Mouse (Mus musculus): ENCODE data around the gene Csnk1g2.

Gene Csnk1g2

DNA sequence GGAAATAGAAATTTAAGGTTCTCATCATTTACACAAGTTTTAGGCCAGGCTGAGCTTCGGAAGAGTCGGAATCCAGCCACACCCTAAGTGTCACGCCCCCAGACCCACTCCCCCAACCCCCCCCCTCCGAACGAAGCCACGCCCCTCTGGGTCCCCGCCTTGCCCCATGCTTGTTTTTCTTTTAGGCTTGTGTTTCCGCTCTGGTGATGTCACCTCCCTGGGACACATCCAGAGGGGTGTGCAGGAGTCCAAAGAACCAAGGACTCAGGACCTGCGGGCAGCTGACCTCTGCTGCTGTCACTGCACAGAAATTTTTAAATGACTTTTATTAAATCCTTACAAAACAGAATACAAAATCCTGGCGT lies 42.4 kb downstream of the Csnk1g2 start:
- peak; percentile 78 for DNase-seq (ENCODE audit: inconsistent ontology term)

DNA sequence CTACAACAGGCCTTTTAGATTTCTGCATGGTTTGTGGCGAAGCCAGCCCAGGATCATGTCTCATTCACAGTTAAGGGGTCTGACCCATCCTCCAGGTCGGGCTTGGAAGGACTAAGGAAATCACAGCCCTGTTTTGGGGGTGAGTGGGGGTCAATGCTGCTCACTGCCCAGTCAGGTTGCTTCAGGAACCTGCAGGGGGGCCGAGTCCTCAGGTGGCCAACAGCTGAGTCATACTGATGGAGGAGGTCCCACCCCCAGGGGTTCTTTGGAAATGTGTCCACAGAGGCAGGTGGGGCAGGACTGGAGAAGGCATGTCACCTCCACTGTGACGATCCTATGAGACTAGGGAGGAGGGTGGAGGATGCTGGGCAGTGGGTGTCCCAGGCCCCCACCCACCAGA lies 42.8 kb downstream of the Csnk1g2 start:
- no peak for DNase-seq (ENCODE audit: inconsistent ontology term)

DNA sequence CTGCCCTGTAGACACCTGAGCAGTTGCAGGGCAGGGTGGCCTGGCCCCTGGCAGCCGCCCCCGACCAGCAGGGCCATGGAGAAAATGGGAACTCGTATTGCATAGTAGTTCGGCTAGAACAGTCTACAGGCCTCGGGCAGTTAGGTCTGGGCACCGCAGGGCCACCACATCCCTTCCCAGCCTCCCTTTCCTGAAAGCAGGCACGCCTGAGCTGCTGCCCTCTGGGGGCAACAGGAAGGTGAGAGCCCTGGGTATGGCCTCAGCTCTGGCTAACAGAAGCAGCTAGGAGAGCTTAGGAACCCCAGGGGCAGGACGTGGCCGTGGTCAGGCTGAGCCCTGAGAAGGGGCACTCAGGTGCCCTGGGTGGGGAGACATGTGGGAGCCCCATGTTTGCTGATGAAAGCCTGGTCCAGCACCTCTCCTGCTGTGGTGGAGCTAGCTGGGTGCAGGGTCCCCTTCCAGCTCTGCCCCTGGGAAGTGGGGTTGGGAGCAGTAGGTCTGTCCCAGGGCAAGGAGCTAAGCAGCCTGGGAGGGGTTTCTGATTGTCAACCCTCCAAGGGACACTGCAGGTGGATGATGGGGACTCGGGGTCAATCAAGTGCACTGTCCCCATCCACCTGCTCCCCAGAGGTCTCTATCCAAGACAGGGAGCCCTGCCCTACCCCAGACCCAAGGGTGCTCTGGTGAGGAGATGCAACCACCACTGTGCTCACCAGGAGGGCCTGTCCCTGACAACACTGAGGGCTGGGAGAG lies 43.5 kb downstream of the Csnk1g2 start:
- no peak for DNase-seq (ENCODE audit: inconsistent ontology term)

DNA sequence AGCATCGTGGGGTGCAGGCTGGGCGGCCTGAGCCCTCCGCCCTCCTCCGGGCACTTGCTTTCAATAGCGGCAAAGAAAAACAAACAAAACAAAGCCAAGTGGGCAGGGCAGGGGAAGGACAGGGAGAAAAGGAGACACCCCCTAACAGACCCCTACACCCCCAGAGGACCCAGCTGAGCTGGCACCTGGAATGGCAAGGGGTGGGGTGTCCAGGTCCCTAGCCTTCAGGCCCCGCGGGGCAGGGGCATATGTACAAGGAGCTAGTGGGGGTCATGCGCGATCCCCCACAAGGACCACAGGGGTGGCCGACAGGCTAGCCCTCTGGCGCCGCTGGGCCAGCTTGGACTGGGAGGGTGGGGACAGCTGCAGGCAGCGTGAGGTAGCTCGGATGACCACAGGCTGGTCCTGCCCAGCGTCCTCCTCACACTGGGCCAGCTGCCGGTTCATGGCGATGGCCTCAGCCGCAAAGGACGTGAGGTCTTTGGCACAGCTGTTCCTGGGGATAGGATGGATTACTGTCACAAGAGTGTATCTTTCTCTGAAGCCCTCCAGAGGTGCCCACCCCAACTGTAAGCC lies 44.3 kb downstream of the Csnk1g2 start:
- no peak for DNase-seq (ENCODE audit: inconsistent ontology term)

- no peak for DNase-seq (ENCODE audit: inconsistent ontology term)
Observed at GRCm38 (mm10) chr10:80668614-80669013, 46.0 kb downstream of the Csnk1g2 start.

- DNase-seq (ENCODE audit: inconsistent ontology term): no peak
Observed at GRCm38 (mm10) chr10:80669018-80669417, 46.4 kb downstream of the Csnk1g2 start.

GRCm38 (mm10) chr10:80669737-80670485 lies 47.3 kb downstream of the Csnk1g2 start:
- DNase-seq (ENCODE audit: inconsistent ontology term): peak; percentile 56

DNA sequence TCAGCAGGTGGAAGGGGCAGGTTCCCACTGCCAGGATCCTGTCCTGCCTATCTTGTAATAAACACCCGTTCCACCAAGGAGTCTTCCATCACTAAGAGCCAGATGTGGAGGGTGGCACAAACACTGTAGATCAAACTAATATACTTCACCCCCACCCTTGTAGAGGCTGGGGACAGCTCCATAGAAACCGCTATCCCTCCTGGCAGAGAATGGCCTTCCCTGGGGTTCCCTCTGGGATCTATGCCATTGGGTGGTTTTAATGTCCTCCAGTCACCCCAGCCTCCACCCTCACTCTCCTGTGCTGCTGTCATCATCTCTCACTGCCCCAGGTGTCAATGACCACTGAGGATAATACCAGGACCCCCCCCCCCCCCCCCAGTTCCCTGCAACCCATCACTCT lies 47.9 kb downstream of the Csnk1g2 start:
- no peak for DNase-seq (ENCODE audit: inconsistent ontology term)

DNA sequence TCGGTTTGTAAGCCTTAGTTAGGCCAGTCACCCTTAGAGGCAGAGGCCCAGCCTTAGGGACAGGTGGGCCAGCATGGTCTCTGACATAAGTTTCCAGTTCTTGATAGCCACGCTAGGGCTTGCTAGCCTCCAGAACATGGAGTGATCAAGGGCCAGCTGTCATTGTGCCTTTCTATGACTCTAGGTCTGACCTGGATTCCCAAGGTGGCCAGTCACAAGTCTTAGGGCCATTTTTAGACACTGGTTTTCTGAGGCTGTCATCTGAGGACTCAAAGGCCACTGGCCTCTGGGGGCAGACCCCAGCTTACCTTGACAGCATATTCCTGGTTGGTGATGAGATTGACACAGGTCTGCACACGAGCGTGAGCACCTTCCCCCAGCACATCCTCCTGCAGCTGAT lies 48.6 kb downstream of the Csnk1g2 start:
- DNase-seq (ENCODE audit: inconsistent ontology term): no peak

GRCm38 (mm10) chr10:80671936-80672690 lies 49.5 kb downstream of the Csnk1g2 start:
- no peak for DNase-seq (ENCODE audit: inconsistent ontology term)

DNA sequence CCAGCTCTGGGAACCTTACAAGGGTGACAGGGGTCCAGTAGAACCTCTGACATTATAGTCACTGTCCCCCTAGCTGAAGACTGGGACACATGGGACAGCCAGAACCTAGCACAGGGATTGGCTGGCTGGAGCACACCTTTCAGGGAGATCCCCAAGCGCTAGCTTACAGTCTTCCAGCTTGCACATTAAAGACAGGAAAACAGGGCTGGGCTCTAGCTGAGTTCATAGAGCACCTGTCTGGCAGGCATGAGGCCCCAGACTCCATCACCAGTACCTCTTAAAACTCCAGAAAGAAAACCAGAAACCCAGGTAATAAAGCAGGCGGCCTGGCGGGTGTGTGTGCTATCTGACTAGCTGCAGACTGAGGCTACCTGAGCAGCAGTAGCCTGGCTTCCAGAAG lies 51.1 kb downstream of the Csnk1g2 start:
- DNase-seq (ENCODE audit: inconsistent ontology term): no peak

DNA sequence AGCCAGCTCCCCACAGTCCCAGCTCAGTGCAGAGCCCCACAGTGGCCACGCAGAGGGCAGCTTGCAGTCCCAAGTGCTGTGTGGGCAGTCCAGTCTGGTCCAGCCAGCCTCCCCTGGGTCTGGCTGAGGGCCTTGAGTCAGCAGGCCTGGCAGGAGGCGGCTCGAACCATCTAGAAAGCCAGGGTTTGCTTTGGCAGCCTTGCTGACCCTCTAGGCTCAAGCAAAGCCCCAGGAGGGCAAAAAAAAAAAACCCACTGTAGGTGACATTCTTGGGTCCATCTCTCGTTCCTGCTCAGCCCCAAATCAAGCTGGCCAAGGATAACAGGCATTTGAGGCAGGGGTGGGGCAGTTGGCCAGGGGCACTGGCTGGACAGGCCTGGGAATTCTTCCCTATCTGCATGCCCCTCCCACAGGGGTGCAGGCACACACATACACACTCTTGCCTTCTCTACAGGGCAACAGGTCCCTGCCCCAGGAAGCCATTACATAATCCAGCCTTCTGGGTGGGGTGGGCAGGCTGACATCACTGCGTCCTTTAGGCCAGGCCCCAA lies 51.6 kb downstream of the Csnk1g2 start:
- DNase-seq (ENCODE audit: inconsistent ontology term): peak; percentile 62

- DNase-seq (ENCODE audit: inconsistent ontology term): peak; percentile 22
Observed at GRCm38 (mm10) chr10:80674851-80675404, 52.3 kb downstream of the Csnk1g2 start.

DNA sequence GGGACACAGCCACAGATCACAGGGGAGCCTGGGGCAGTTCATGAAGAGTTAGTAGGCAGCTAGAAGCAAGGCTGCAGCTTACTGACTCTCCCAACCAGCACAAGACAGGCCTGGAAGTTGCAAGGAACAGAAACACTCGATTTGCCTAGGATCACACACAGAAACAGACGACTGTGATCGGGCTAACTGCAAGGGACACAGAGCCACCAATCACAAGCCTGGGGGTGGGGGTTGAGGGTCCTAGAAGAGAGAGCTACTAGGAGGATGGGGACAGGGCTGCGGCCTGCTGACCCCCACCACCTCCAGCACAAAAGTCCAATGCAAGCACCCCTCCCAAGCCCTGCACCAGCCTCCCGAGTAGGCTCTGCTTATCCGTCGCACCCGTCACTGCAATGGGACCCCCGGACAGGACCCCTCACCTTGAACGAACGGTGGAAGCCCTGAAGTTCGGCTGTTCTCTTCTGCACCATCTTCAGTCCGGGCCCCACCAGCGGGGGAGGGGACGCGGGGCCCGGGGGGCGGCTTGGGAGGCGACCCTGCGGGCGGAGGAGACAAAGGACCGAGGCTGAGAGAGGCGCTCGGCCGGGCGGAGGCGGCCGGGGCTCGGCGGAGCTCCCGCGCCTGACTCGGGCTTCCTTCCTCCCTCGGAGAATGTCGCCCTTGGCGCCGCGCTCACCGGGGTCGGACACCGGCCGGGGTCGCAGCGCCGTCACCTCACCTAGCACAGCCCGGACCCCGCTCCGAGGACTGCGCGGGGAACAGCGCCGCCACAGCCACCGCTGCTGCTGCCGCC lies 53.0 kb downstream of the Csnk1g2 start:
- peak; percentile 30 for DNase-seq (ENCODE audit: inconsistent ontology term)

DNA sequence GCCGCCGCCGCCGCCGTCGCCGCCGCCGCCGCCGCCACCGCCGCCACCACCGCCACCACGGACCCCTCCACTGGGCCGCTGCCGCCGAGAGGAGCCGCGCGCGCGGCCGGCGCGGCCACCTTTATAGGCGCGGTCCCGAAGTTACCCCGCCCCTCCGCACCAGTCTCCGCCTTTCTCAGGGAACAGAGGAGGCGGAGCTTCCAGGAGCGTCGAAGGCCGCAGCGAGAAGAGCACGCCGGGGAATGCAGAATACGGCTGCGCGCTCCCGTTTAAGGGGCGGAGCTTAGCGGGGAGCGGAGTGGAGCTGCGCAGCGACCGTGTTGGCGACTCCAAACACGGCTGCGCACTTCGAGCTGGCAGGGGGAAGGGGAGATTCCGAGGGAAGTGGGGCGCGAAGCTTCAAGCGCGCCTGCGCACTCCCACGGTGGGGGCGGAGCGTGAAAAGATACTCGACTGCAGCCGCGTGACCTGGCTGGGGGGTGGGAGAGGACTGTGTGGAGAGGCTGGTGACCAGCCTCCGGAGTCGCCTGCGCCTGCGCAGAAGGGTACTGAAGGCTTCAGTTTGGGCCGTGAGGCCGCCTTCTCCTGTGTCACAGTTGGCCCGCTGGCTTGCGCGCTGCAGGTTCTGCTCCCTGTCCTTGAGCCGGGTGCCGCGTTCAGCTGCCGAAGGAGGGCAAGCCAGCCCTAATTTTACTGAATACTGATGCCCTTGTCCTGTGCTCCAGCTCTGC lies 53.7 kb downstream of the Csnk1g2 start:
- peak; percentile 100 for DNase-seq (ENCODE audit: inconsistent ontology term)

- peak; percentile 66 for DNase-seq (ENCODE audit: inconsistent ontology term)
Observed at GRCm38 (mm10) chr10:80677128-80677875, 54.7 kb downstream of the Csnk1g2 start.

GRCm38 (mm10) chr10:80677942-80678436 lies 55.4 kb downstream of the Csnk1g2 start, which contains the start of gene Mknk2:
Gene Mknk2 (minus strand): TSS chr10:80678112.
- DNase-seq (ENCODE audit: inconsistent ontology term): peak; percentile 93

DNA sequence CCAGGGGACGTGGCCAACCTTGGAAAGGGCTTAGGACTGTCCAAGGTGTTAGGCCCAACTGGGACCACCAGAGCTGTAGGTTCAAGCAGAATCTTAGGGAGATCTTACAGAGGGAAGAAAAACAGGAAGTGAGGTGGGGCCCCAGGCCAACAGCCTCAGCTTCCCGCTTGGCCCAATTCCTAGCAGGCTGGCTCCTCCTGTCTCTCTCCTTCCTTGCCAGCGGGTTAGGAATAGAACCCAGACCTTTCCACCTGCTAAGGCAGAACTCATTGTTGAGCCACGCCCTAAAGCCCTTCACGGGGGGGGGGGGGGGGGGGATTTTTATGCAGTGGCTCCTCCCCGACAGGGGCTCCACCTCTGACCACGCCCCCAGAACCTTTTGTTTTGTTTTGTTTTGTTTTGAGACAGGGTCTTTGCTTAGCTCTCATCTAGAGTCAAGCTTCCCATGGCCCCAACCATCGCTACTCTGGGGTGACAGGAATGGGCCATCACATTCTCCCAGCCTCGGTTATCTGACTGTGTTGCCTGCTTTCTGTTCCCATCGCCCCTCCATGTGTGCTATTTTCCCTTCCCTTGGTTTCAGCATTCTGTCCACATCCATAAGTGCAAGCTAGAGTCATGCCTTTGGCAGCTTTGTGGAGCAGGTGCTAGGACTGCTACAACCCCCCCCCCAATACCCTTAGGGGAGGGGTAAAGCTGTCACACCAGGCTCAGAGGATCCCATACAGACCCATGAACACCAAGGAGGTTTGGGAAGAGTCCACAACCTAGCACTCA lies 56.2 kb downstream of the Csnk1g2 start:
- no peak for DNase-seq (ENCODE audit: inconsistent ontology term)
